Mouse (Mus musculus): ENCODE data around the gene Cyp2d40. TPM values are rescaled to one million over a fixed set of nuclear protein-coding genes. Genes with fewer than 3 reads are reported as not detected.

Cyp2d40 gene
- not detected for polyA plus RNA-seq (2015; fragmentation: Illumina TruSeq; extraction: RNeasy Lipid Tissue Mini Kit (QIAGEN cat#74804); ENCODE audit: insufficient read depth, low read depth, low replicate concordance)

GRCm38 (mm10) chr15:82763631-82764420, at the start of gene Cyp2d40:
Cyp2d40 (minus strand) TSS chr15:82764183.

GRCm38 (mm10) chr15:82794277-82794676, 30.3 kb upstream of the Cyp2d40 start, which contains the start of gene Cyp2d26:
Cyp2d26 (minus strand) TSS chr15:82794294.

Other genes starting within 250 kb of the Cyp2d40 start
- gene Cyp2d12, start 209.1 kb downstream of the Cyp2d40 start, polyA plus RNA-seq (2015; fragmentation: Illumina TruSeq; extraction: RNeasy Lipid Tissue Mini Kit (QIAGEN cat#74804); ENCODE audit: insufficient read depth, low read depth, low replicate concordance) = not detected
- gene Cyp2d34, start 143.2 kb downstream of the Cyp2d40 start, polyA plus RNA-seq (2015; fragmentation: Illumina TruSeq; extraction: RNeasy Lipid Tissue Mini Kit (QIAGEN cat#74804); ENCODE audit: insufficient read depth, low read depth, low replicate concordance) = not detected
- not detected for gene Cyp2d26, start 30.1 kb upstream of the Cyp2d40 start, polyA plus RNA-seq (2015; fragmentation: Illumina TruSeq; extraction: RNeasy Lipid Tissue Mini Kit (QIAGEN cat#74804); ENCODE audit: insufficient read depth, low read depth, low replicate concordance)
- gene Tcf20, start 223.7 kb upstream of the Cyp2d40 start, polyA plus RNA-seq (2015; fragmentation: Illumina TruSeq; extraction: RNeasy Lipid Tissue Mini Kit (QIAGEN cat#74804); ENCODE audit: insufficient read depth, low read depth, low replicate concordance) = 4.8 TPM